Mouse (Mus musculus) MEL (cell line): ENCODE measurements around the gene Zfp287.

ENCODE experiments used
- HCFC1 ChIP-seq: IDR thresholded peaks from 2 replicates; pipeline ENCODE4 v1.6.1; 2012; ENCODE audit warnings: low read depth, mild to moderate bottlenecking, inconsistent platforms, low read length, improper control_type of control experiment, moderate library complexity
- POLR2AphosphoS2 ChIP-seq: IDR thresholded peaks from 2 replicates; pipeline ENCODE4 v1.6.1; 2011; ENCODE audit warnings: low read length, improper control_type of control experiment
- USF2 ChIP-seq, 2 experiments: IDR thresholded peaks; 2 replicates each; pipeline ENCODE4 v1.6.1; 2011 to 2012; ENCODE audit warnings: improper control_type of control experiment in 2 of 2, low read length in 2 of 2, borderline replicate concordance in 1 of 2, inconsistent platforms in 1 of 2, low read depth in 1 of 2, mild to moderate bottlenecking in 1 of 2; ENCODE audit not compliant: insufficient read depth in 1 of 2
- ZKSCAN1 ChIP-seq: IDR thresholded peaks from 2 replicates; pipeline ENCODE4 v1.6.1; 2012; ENCODE audit warnings: low read depth, mild to moderate bottlenecking, inconsistent platforms, low read length, improper control_type of control experiment, moderate library complexity
- ZMIZ1 ChIP-seq: IDR thresholded peaks from 2 replicates; pipeline ENCODE4 v1.6.1; 2012; ENCODE audit warnings: low read depth, mild to moderate bottlenecking, inconsistent platforms, low read length, improper control_type of control experiment, moderate library complexity

DNA sequence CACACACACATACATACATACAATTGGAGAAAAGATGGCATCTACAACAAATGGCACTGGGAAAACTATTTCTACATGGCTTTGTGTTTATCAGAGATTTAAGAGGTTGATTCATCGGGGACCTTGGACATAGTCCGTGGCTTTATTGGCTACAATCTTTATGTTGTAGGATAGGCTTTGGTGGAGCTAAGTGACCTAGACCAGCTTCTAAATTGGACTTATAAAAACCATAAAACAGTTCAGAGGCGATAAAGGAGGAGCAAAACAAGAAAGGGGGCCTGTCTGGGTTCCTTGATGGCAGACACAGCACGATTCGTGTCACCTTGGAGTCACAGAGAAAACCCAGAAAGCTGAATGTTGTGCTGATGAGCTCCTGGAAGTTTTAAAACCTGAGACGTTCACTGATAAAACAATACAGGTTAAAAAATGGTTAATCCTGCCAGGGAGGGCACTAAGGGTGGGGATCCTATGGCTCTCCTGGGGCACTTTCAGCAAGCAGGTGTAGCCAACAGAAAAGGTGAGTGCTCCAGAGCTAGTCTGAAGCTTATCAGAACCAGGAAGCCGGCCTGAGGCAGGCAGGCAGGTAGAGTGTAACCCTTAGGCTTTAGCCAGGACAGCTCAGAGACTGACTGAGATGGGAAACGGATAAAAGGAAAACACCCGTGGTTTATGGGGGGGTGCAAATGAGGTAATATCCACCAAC lies 29.2 kb upstream of the Zfp287 start:
- TF ChIP-seq HCFC1 (no peak), ZMIZ1 (no peak), USF2 (IDR thresholded peaks at IDR 0.05; ENCODE audit: borderline replicate concordance in 1 of 2, insufficient read depth in 1 of 2, low read depth in 1 of 2, low read length in 2 of 2) (no peak), POLR2AphosphoS2 (no peak), ZKSCAN1 (no peak)
